Mouse (Mus musculus): ENCODE results near the gene Elavl3. TPM values are rescaled to one million over a fixed set of nuclear protein-coding genes. Genes with fewer than 3 reads are reported as not detected.

The Elavl3 gene
- polyA plus RNA-seq, 1 experiment from 2014 or later: 0.73 TPM

- no peak overlapping the region for H3K4me3 ChIP-seq (ENCODE audit: low read depth, low read length)
- DNase-seq (ENCODE audit: low spot score) (no peak), ATAC-seq (ENCODE audit: low FRiP score, low TSS enrichment) (no peak)
- no peaks in the 10 kb centered on the region for H3K27me3 ChIP-seq (ENCODE audit: control insufficient read depth, insufficient read depth, low read length)
- H3K4me2 ChIP-seq (replicated peaks; ENCODE audit: low read depth): no peak overlapping the region
- H3K9ac ChIP-seq (ENCODE audit: low read length): no peak overlapping the region
- no peak overlapping the region for H3K27ac ChIP-seq (replicated peaks)
- no peaks in the 10 kb centered on the region for H3K9me3 ChIP-seq (ENCODE audit: control insufficient read depth, low read length)
- H3K36me3 ChIP-seq (ENCODE audit: control insufficient read depth, insufficient read depth, low read length): no peaks in the 10 kb centered on the region
- H3K4me1 ChIP-seq (replicated peaks; ENCODE audit: control insufficient read depth, insufficient read depth): no peaks in the 10 kb centered on the region
- TF ChIP-seq EP300 (optimal IDR thresholded peaks at IDR 0.05) (no peak), CTCF (IDR thresholded peaks at IDR 0.05; ENCODE audit: low read depth) (no peak)
- 81% methylated on average over 9 of the region's 10 CpGs for WGBS
Observed at GRCm38 (mm10) chr9:21976626-21977175, 75.1 kb downstream of the Elavl3 start.

DNA sequence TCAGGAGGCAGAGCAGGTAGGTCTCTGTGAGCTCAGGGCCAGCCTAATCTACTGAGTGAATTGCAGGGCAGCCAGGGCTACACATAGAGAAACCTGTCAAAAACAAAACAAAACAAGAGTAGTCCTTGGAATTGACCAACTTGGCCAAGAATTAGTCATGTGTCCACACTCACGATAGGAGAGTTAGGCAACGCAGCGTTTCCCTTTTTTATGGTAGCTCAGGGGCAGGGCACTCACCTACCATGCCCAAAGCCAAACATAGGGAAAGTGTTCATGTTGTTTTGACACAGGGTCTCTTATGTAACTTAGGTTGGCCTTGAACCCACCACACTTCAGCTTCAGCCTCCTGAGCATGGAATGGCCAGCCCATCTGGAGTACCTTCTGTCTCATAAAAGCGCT, 82.5 kb downstream of the Elavl3 start:
- ATAC-seq (ENCODE audit: low FRiP score, low TSS enrichment): no peak
- WGBS: 85% methylated on average over 4 of the region's 4 CpGs
- no peaks in the 10 kb centered on the region for H3K9me3 ChIP-seq (ENCODE audit: control insufficient read depth, low read length)
- no peak overlapping the region for H3K4me3 ChIP-seq (ENCODE audit: low read depth, low read length)
- no peaks in the 10 kb centered on the region for H3K36me3 ChIP-seq (ENCODE audit: control insufficient read depth, insufficient read depth, low read length)
- H3K27me3 ChIP-seq (ENCODE audit: control insufficient read depth, insufficient read depth, low read length): no peaks in the 10 kb centered on the region
- H3K27ac ChIP-seq (replicated peaks): no peak overlapping the region
- H3K4me2 ChIP-seq (replicated peaks; ENCODE audit: low read depth): no peak overlapping the region
- no peak for TF ChIP-seq EP300 (optimal IDR thresholded peaks at IDR 0.05)
- no peak for TF ChIP-seq CTCF (IDR thresholded peaks at IDR 0.05; ENCODE audit: low read depth)
- H3K9ac ChIP-seq (ENCODE audit: low read length): no peak overlapping the region
- no peaks in the 10 kb centered on the region for H3K4me1 ChIP-seq (replicated peaks; ENCODE audit: control insufficient read depth, insufficient read depth)
- no peak for DNase-seq (ENCODE audit: low spot score)

DNA sequence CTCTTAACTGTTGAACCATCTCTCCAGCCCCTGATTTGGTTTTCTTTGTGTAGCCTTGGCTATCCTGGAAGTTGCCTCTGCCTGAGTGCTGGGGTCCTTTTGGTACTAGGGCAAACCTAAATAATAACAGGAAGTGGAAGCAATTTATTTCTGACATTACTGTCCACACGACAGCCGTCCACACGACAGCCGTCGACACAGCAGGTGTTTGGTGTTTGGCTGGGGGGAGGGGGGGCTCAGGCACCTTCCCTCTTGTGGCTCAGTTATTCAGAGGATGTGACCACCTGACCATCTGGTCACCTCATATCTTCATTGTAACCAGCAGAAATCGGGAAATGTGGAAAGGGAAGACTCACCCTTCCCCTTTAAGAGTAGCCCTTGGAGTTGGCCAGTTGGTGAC, 82.9 kb downstream of the Elavl3 start:
- H3K4me2 ChIP-seq (replicated peaks; ENCODE audit: low read depth): no peak overlapping the region
- H3K27ac ChIP-seq (replicated peaks): no peak overlapping the region
- DNase-seq (ENCODE audit: low spot score): no peak
- TF ChIP-seq CTCF (IDR thresholded peaks at IDR 0.05; ENCODE audit: low read depth): no peak
- TF ChIP-seq EP300 (optimal IDR thresholded peaks at IDR 0.05): no peak
- 33% methylated on average over 6 of the region's 6 CpGs for WGBS
- no peak overlapping the region for H3K9ac ChIP-seq (ENCODE audit: low read length)
- H3K4me1 ChIP-seq (replicated peaks; ENCODE audit: control insufficient read depth, insufficient read depth): no peaks in the 10 kb centered on the region
- H3K9me3 ChIP-seq (ENCODE audit: control insufficient read depth, low read length): no peaks in the 10 kb centered on the region
- H3K36me3 ChIP-seq (ENCODE audit: control insufficient read depth, insufficient read depth, low read length): no peaks in the 10 kb centered on the region
- no peak overlapping the region for H3K4me3 ChIP-seq (ENCODE audit: low read depth, low read length)
- no peaks in the 10 kb centered on the region for H3K27me3 ChIP-seq (ENCODE audit: control insufficient read depth, insufficient read depth, low read length)
- ATAC-seq (ENCODE audit: low FRiP score, low TSS enrichment): no peak

Other genes with a start within 250 kb of the Elavl3 start
- 2.1 and 2.2 TPM in 2 replicates for gene Angptl8, start 216.5 kb downstream of the Elavl3 start, polyA plus RNA-seq (2015; fragmentation: Nextera tagmentation; extraction: Ambion mirVana)
- gene Dock6, start 199.4 kb downstream of the Elavl3 start, polyA plus RNA-seq (2015; fragmentation: Nextera tagmentation; extraction: Ambion mirVana): 13.5 and 14.1 TPM in 2 replicates
- 130 and 137 TPM in 2 replicates for gene Rab3d, start 133.8 kb downstream of the Elavl3 start, polyA plus RNA-seq (2015; fragmentation: Nextera tagmentation; extraction: Ambion mirVana)
- 1.1 and 1.9 TPM in 2 replicates for gene Ccdc159, start 124.6 kb downstream of the Elavl3 start, polyA plus RNA-seq (2015; fragmentation: Nextera tagmentation; extraction: Ambion mirVana)
- 95.0 and 95.7 TPM in 2 replicates for gene Tmem205, start 124.5 kb downstream of the Elavl3 start, polyA plus RNA-seq (2015; fragmentation: Nextera tagmentation; extraction: Ambion mirVana)
- gene Plppr2, start 115.0 kb downstream of the Elavl3 start, polyA plus RNA-seq (2015; fragmentation: Nextera tagmentation; extraction: Ambion mirVana): 2.7 and 4.1 TPM in 2 replicates
- gene Swsap1, start 96.3 kb downstream of the Elavl3 start, polyA plus RNA-seq (2015; fragmentation: Nextera tagmentation; extraction: Ambion mirVana): 4.2 and 5.4 TPM in 2 replicates
- 2.8 and 3.4 TPM in 2 replicates for gene Epor, start 88.5 kb downstream of the Elavl3 start, polyA plus RNA-seq (2015; fragmentation: Nextera tagmentation; extraction: Ambion mirVana)
- gene Rgl3, start 62.6 kb downstream of the Elavl3 start, polyA plus RNA-seq (2015; fragmentation: Nextera tagmentation; extraction: Ambion mirVana): 2.7 and 2.9 TPM in 2 replicates
- 0.07 and 0.19 TPM in 2 replicates for gene Ccdc151, start 49.4 kb downstream of the Elavl3 start, polyA plus RNA-seq (2015; fragmentation: Nextera tagmentation; extraction: Ambion mirVana)
- gene Prkcsh, start 49.2 kb downstream of the Elavl3 start, polyA plus RNA-seq (2015; fragmentation: Nextera tagmentation; extraction: Ambion mirVana): 45.0 and 48.4 TPM in 2 replicates
- not detected in 2 replicates for gene Gm49318, start 19.2 kb upstream of the Elavl3 start, polyA plus RNA-seq (2015; fragmentation: Nextera tagmentation; extraction: Ambion mirVana)
- 4.4 and 5.5 TPM in 2 replicates for gene Zfp653, start 19.4 kb upstream of the Elavl3 start, polyA plus RNA-seq (2015; fragmentation: Nextera tagmentation; extraction: Ambion mirVana)
- gene Ecsit, start 33.4 kb upstream of the Elavl3 start, polyA plus RNA-seq (2015; fragmentation: Nextera tagmentation; extraction: Ambion mirVana): 31.7 and 33.1 TPM in 2 replicates
- gene Cnn1, start 47.2 kb upstream of the Elavl3 start, polyA plus RNA-seq (2015; fragmentation: Nextera tagmentation; extraction: Ambion mirVana): 851 and 1,082 TPM in 2 replicates
- gene Elof1, start 65.1 kb upstream of the Elavl3 start, polyA plus RNA-seq (2015; fragmentation: Nextera tagmentation; extraction: Ambion mirVana): 119 TPM in 2 replicates
- gene Acp5, start 83.7 kb upstream of the Elavl3 start, polyA plus RNA-seq (2015; fragmentation: Nextera tagmentation; extraction: Ambion mirVana): 41.5 and 42.9 TPM in 2 replicates
- 99.2 and 106 TPM in 2 replicates for gene Pigyl, start 104.8 kb upstream of the Elavl3 start, polyA plus RNA-seq (2015; fragmentation: Nextera tagmentation; extraction: Ambion mirVana)
- gene Zfp872, start 136.1 kb upstream of the Elavl3 start, polyA plus RNA-seq (2015; fragmentation: Nextera tagmentation; extraction: Ambion mirVana): 0.47 and 0.61 TPM in 2 replicates
- 12.2 and 12.9 TPM in 2 replicates for gene Zfp809, start 173.7 kb upstream of the Elavl3 start, polyA plus RNA-seq (2015; fragmentation: Nextera tagmentation; extraction: Ambion mirVana)
- 1.2 and 1.4 TPM in 2 replicates for gene Zfp599, start 207.9 kb upstream of the Elavl3 start, polyA plus RNA-seq (2015; fragmentation: Nextera tagmentation; extraction: Ambion mirVana)

Measured in stomach, postnatal 0 days (tissue).